Mouse (Mus musculus) liver, postnatal 0 days (tissue): ENCODE data around the gene Mmgt2.

ENCODE experiments used
- CTCF ChIP-seq: sonication (generic); IDR thresholded peaks from 2 replicates; pipeline ENCODE4 v1.5.1; 2016; ENCODE audit warnings: antibody characterized with exemption, low read depth
- EP300 ChIP-seq: IDR thresholded peaks from 2 replicates; pipeline ENCODE4 v1.6.1; 2016; ENCODE audit warnings: antibody characterized with exemption, low read depth, mild to moderate bottlenecking

DNA sequence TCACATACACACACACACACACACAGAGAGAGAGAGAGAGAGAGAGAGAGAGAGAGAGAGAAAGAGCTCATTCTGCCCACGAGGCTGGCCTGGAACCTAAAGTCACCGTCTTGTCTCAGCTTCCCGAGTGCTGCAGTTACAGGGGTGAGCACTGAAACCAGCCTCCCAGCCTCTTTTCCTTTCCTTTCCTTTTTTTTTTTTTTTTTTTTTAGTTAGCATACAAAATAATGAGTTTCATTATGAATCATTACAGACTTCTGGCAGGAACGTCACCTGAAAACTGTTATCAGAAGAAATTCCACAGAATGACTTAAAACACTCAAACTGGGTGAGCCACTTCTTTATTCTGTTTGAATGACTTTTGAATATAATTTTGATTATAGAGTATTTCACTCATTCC lies 31.5 kb downstream of the Mmgt2 start:
- TF ChIP-seq CTCF (no peak), EP300 (no peak)
